Mouse (Mus musculus) forebrain, embryonic 11.5 days (tissue): ENCODE results near the gene Scn4b. TPM values are rescaled to one million over a fixed set of nuclear protein-coding genes. Genes with fewer than 3 reads are reported as not detected.

ENCODE experiments used
- ATAC-seq: fragments of 200-750 bp; cut with Nextera tagmentation; replicated peaks from 2 replicates; pipeline ENCODE4 v1.8.0; 2017; ENCODE audit warnings: moderate TSS enrichment; ENCODE audit not compliant: low FRiP score
- DNase-seq: peaks from one replicate; pipeline ENCODE4 v3.0.0-alpha.2; 2017; ENCODE audit warnings: low spot score
- H3K27ac ChIP-seq: fragments of 300-500 bp; sonication (generic); 2 replicates; pipeline ENCODE4 v1.5.1; 2014; ENCODE audit warnings: low read depth, low read length
- H3K27me3 ChIP-seq: fragments of 300-500 bp; sonication (generic); 2 replicates; pipeline ENCODE4 v1.6.1; 2014; ENCODE audit warnings: mild to moderate bottlenecking, low read length, mixed read lengths; ENCODE audit not compliant: control insufficient read depth, insufficient read depth
- H3K36me3 ChIP-seq: fragments of 300-500 bp; sonication (generic); 2 replicates; pipeline ENCODE4 v1.6.1; 2014; ENCODE audit warnings: mild to moderate bottlenecking, low read length, moderate library complexity, mixed read lengths; ENCODE audit not compliant: control insufficient read depth, insufficient read depth
- H3K4me1 ChIP-seq: fragments of 300-500 bp; sonication (generic); replicated peaks from 2 replicates; pipeline ENCODE4 v1.6.1; 2014; ENCODE audit warnings: low read length, mixed read lengths; ENCODE audit not compliant: control insufficient read depth, insufficient read depth
- H3K4me2 ChIP-seq: fragments of 300-500 bp; sonication (generic); 2 replicates; pipeline ENCODE4 v1.6.1; 2014; ENCODE audit warnings: low read depth, mild to moderate bottlenecking, low read length, moderate library complexity, mixed read lengths; ENCODE audit not compliant: severe bottlenecking
- H3K4me3 ChIP-seq: fragments of 300-500 bp; sonication (generic); 2 replicates; pipeline ENCODE4 v1.5.1; 2014; ENCODE audit warnings: low read depth, low read length
- H3K9ac ChIP-seq: fragments of 300-500 bp; sonication (generic); 2 replicates; pipeline ENCODE4 v1.6.1; 2014; ENCODE audit warnings: low read length
- H3K9me3 ChIP-seq: fragments of 300-500 bp; sonication (generic); 2 replicates; pipeline ENCODE4 v1.6.1; 2016; ENCODE audit warnings: low read length, mixed read lengths; ENCODE audit not compliant: control insufficient read depth
- WGBS: fragments of 180-500 bp; shearing (Covaris S2); extraction: QIAGEN DNeasy Blood & Tissue Kit; methylation state at CpG from one replicate; pipeline ENCODE4 v1.1.7; 2014; 5-methylcytosine and 5-hydroxymethylcytosine counted together
- polyA plus RNA-seq: library from polyadenylated mRNA; unstranded; fragments of >200 nt; fragmentation: Nextera tagmentation; extraction: Ambion mirVana; gene quantifications from 2 replicates; pipeline ENCODE4 v1.2.1, GENCODE M21; 2014

The Scn4b gene
- polyA plus RNA-seq, 1 experiment from 2014 or later: 0.21 TPM

GRCm38 (mm10) chr9:45171073-45171610 lies 32.9 kb downstream of the Scn4b start:
- no peaks in the 10 kb centered on the region for H3K4me1 ChIP-seq
- H3K27me3 ChIP-seq: no peaks in the 10 kb centered on the region
- peak; percentile 49 for DNase-seq
- H3K4me3 ChIP-seq: no peak overlapping the region
- H3K27ac ChIP-seq: no peak overlapping the region
- ATAC-seq: no peak
- H3K9ac ChIP-seq: no peak overlapping the region
- H3K4me2 ChIP-seq: no peak overlapping the region
- H3K36me3 ChIP-seq: no peaks in the 10 kb centered on the region
- WGBS: 74% methylated on average over 1 of the region's 1 CpGs
- H3K9me3 ChIP-seq: no peaks in the 10 kb centered on the region

GRCm38 (mm10) chr9:45173475-45173874 lies 35.3 kb downstream of the Scn4b start:
- WGBS: 73% methylated on average over 3 of the region's 3 CpGs
- no peak overlapping the region for H3K27ac ChIP-seq
- DNase-seq (no peak), ATAC-seq (no peak)
- H3K4me2 ChIP-seq: no peak overlapping the region
- H3K36me3 ChIP-seq: no peaks in the 10 kb centered on the region
- H3K9ac ChIP-seq: no peak overlapping the region
- H3K9me3 ChIP-seq: no peaks in the 10 kb centered on the region
- H3K4me3 ChIP-seq: no peak overlapping the region
- H3K4me1 ChIP-seq: no peaks in the 10 kb centered on the region
- no peaks in the 10 kb centered on the region for H3K27me3 ChIP-seq

GRCm38 (mm10) chr9:45179282-45179681 lies 41.1 kb downstream of the Scn4b start:
- no peak overlapping the region for H3K4me2 ChIP-seq
- H3K9ac ChIP-seq: no peak overlapping the region
- H3K4me3 ChIP-seq: no peak overlapping the region
- 85% methylated on average over 5 of the region's 5 CpGs for WGBS
- DNase-seq (peak; percentile 28), ATAC-seq (no peak)
- H3K4me1 ChIP-seq: no peaks in the 10 kb centered on the region
- no peaks in the 10 kb centered on the region for H3K27me3 ChIP-seq
- no peak overlapping the region for H3K27ac ChIP-seq
- no peaks in the 10 kb centered on the region for H3K9me3 ChIP-seq
- no peaks in the 10 kb centered on the region for H3K36me3 ChIP-seq

- no peaks in the 10 kb centered on the region for H3K4me1 ChIP-seq
- ATAC-seq: no peak
- no peaks in the 10 kb centered on the region for H3K36me3 ChIP-seq
- no peaks in the 10 kb centered on the region for H3K9me3 ChIP-seq
- H3K27ac ChIP-seq: no peak within 1 kb of the TSS
- H3K27me3 ChIP-seq: no peaks in the 10 kb centered on the region
- H3K4me2 ChIP-seq: no peak within 1 kb of the TSS
- no peak within 1 kb of the TSS for H3K9ac ChIP-seq
- 48% methylated on average over 2 of the region's 2 CpGs for WGBS
- peak; percentile 5 for DNase-seq
- H3K4me3 ChIP-seq: no peak within 1 kb of the TSS
Observed at GRCm38 (mm10) chr9:45181770-45182169, 43.6 kb downstream of the Scn4b start, which contains the start of gene BC049352. BC049352 (plus strand) TSS chr9:45182007.

- no peaks in the 10 kb centered on the region for H3K4me1 ChIP-seq
- no peak overlapping the region for H3K27ac ChIP-seq
- H3K9ac ChIP-seq: no peak overlapping the region
- H3K36me3 ChIP-seq: no peaks in the 10 kb centered on the region
- H3K4me3 ChIP-seq: no peak overlapping the region
- no peaks in the 10 kb centered on the region for H3K9me3 ChIP-seq
- no peaks in the 10 kb centered on the region for H3K27me3 ChIP-seq
- peak; percentile 27 for DNase-seq
- H3K4me2 ChIP-seq: no peak overlapping the region
- WGBS: 69% methylated on average over 3 of the region's 3 CpGs
- no peak for ATAC-seq
Observed at GRCm38 (mm10) chr9:45182521-45182920, 44.3 kb downstream of the Scn4b start.

- WGBS: 80% methylated on average over 6 of the region's 6 CpGs
- DNase-seq: peak; percentile 24
- ATAC-seq: no peak
- no peak overlapping the region for H3K4me3 ChIP-seq
- no peaks in the 10 kb centered on the region for H3K4me1 ChIP-seq
- no peak overlapping the region for H3K9ac ChIP-seq
- H3K9me3 ChIP-seq: no peaks in the 10 kb centered on the region
- H3K27ac ChIP-seq: no peak overlapping the region
- H3K27me3 ChIP-seq: no peaks in the 10 kb centered on the region
- H3K36me3 ChIP-seq: no peaks in the 10 kb centered on the region
- no peak overlapping the region for H3K4me2 ChIP-seq
Observed at GRCm38 (mm10) chr9:45183266-45183665, 45.1 kb downstream of the Scn4b start.

- Histone ChIP-seq H3K27ac (no peak overlapping the region), H3K4me1 (no peaks in the 10 kb centered on the region), H3K27me3 (no peaks in the 10 kb centered on the region), H3K36me3 (no peaks in the 10 kb centered on the region), H3K9me3 (no peaks in the 10 kb centered on the region), H3K4me3 (no peak overlapping the region), H3K4me2 (no peak overlapping the region), H3K9ac (no peak overlapping the region)
- no peak for DNase-seq
- WGBS: 73% methylated on average over 4 of the region's 4 CpGs
- ATAC-seq: no peak
Observed at GRCm38 (mm10) chr9:45185250-45185649, 47.1 kb downstream of the Scn4b start.

GRCm38 (mm10) chr9:45188570-45189563 lies 50.7 kb downstream of the Scn4b start:
- Histone ChIP-seq H3K9me3 (no peaks in the 10 kb centered on the region), H3K4me3 (no peak overlapping the region), H3K9ac (no peak overlapping the region), H3K4me1 (no peaks in the 10 kb centered on the region), H3K27ac (no peak overlapping the region), H3K27me3 (no peaks in the 10 kb centered on the region), H3K4me2 (no peak overlapping the region), H3K36me3 (no peaks in the 10 kb centered on the region)
- WGBS: 93% methylated on average over 10 of the region's 10 CpGs
- no peak for ATAC-seq
- DNase-seq: no peak
